Mouse (Mus musculus): ENCODE data around the gene Dync1i2. TPM values are rescaled to one million over a fixed set of nuclear protein-coding genes. Genes with fewer than 3 reads are reported as not detected.

The Dync1i2 gene
- total and polyA plus RNA-seq, 3 experiments: 19.9 to 58.7 (median 56.2) TPM

- Histone ChIP-seq H3K4me3 (no peak overlapping the region), H3K79me2 (replicated peaks; ENCODE audit: control insufficient read depth, insufficient read depth, low read length) (no peaks in the 10 kb centered on the region), H3K36me3 (ENCODE audit: control insufficient read depth, insufficient read depth, low read length) (peaks cover 2% of the 10 kb centered on the region), H3K9ac (ENCODE audit: low read depth, low read length) (no peak overlapping the region), H3K27ac (no peak overlapping the region), H3K4me1 (ENCODE audit: control insufficient read depth, insufficient read depth, low read length) (no peaks in the 10 kb centered on the region), H3K27me3 (ENCODE audit: control insufficient read depth, insufficient read depth, low read length) (no peaks in the 10 kb centered on the region)
- WGBS: 50% methylated on average over 3 of the region's 3 CpGs
- intact Hi-C loops (cut with DNase I): no loop called here
- no peak for DNase-seq
- TF ChIP-seq POLR2A (IDR thresholded peaks at IDR 0.05; ENCODE audit: insufficient read depth, low read depth, low read length) (no peak), EP300 (IDR thresholded peaks at IDR 0.05; ENCODE audit: insufficient read depth, low read depth, low read length) (no peak), CTCF (IDR thresholded peaks at IDR 0.05) (peak; percentile 15; the same call in 1 of the 2 replicates)
These were observed 33.9 kb downstream of the Dync1i2 start for GRCm38 (mm10) chr2:71245416-71245815.

DNA sequence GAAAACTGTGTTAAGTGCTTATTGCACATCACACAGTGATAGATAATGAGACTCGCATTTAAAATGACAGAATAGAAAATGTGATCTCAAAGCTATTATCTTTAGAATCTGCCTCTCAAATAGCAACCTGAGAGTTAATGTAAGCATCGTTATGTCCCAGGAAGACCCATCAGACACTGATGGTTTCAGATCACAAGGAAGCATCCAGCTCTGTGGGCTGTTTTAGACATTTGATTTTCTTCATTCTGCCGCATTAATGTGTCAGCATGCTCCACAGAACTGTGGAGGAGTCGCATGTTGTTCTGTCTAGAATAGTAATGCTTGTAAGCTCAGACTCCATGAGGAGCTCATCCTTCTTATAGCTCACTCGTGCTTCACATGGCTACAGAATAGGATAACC is 34.6 kb downstream of the Dync1i2 start:
- Histone ChIP-seq H3K4me3 (no peak overlapping the region), H3K27me3 (ENCODE audit: control insufficient read depth, insufficient read depth, low read length) (no peaks in the 10 kb centered on the region), H3K4me1 (ENCODE audit: control insufficient read depth, insufficient read depth, low read length) (no peaks in the 10 kb centered on the region), H3K36me3 (ENCODE audit: control insufficient read depth, insufficient read depth, low read length) (peaks cover 2% of the 10 kb centered on the region), H3K9ac (ENCODE audit: low read depth, low read length) (no peak overlapping the region), H3K27ac (no peak overlapping the region), H3K79me2 (replicated peaks; ENCODE audit: control insufficient read depth, insufficient read depth, low read length) (no peaks in the 10 kb centered on the region)
- WGBS: 91% methylated on average over 5 of the region's 5 CpGs
- intact Hi-C loops (cut with DNase I): no loop called here
- no peak for DNase-seq
- no peak for TF ChIP-seq EP300 (IDR thresholded peaks at IDR 0.05; ENCODE audit: insufficient read depth, low read depth, low read length)
- no peak for TF ChIP-seq CTCF (IDR thresholded peaks at IDR 0.05)
- TF ChIP-seq POLR2A (IDR thresholded peaks at IDR 0.05; ENCODE audit: insufficient read depth, low read depth, low read length): no peak

GRCm38 (mm10) chr2:71248071-71248470 is 36.6 kb downstream of the Dync1i2 start:
- H3K9ac ChIP-seq (ENCODE audit: low read depth, low read length): no peak overlapping the region
- intact Hi-C loops (cut with DNase I): no loop called here
- no peak for DNase-seq
- H3K79me2 ChIP-seq (replicated peaks; ENCODE audit: control insufficient read depth, insufficient read depth, low read length): no peaks in the 10 kb centered on the region
- no peaks in the 10 kb centered on the region for H3K4me1 ChIP-seq (ENCODE audit: control insufficient read depth, insufficient read depth, low read length)
- no peak overlapping the region for H3K4me3 ChIP-seq
- no peak for TF ChIP-seq POLR2A (IDR thresholded peaks at IDR 0.05; ENCODE audit: insufficient read depth, low read depth, low read length)
- no peak for TF ChIP-seq CTCF (IDR thresholded peaks at IDR 0.05)
- no peak for TF ChIP-seq EP300 (IDR thresholded peaks at IDR 0.05; ENCODE audit: insufficient read depth, low read depth, low read length)
- H3K27me3 ChIP-seq (ENCODE audit: control insufficient read depth, insufficient read depth, low read length): no peaks in the 10 kb centered on the region
- 41% methylated on average over 3 of the region's 3 CpGs for WGBS
- H3K27ac ChIP-seq: no peak overlapping the region
- peaks cover 2% of the 10 kb centered on the region for H3K36me3 ChIP-seq (ENCODE audit: control insufficient read depth, insufficient read depth, low read length)

GRCm38 (mm10) chr2:71250841-71251240 is 39.3 kb downstream of the Dync1i2 start:
- no peak for DNase-seq
- Histone ChIP-seq H3K36me3 (ENCODE audit: control insufficient read depth, insufficient read depth, low read length) (peaks cover 4% of the 10 kb centered on the region), H3K27ac (no peak overlapping the region), H3K79me2 (replicated peaks; ENCODE audit: control insufficient read depth, insufficient read depth, low read length) (no peaks in the 10 kb centered on the region), H3K4me3 (no peak overlapping the region), H3K27me3 (ENCODE audit: control insufficient read depth, insufficient read depth, low read length) (no peaks in the 10 kb centered on the region), H3K4me1 (ENCODE audit: control insufficient read depth, insufficient read depth, low read length) (no peaks in the 10 kb centered on the region), H3K9ac (ENCODE audit: low read depth, low read length) (no peak overlapping the region)
- 74% methylated on average over 5 of the region's 5 CpGs for WGBS
- intact Hi-C loops (cut with DNase I): no loop called here
- no peak for TF ChIP-seq EP300 (IDR thresholded peaks at IDR 0.05; ENCODE audit: insufficient read depth, low read depth, low read length)
- no peak for TF ChIP-seq POLR2A (IDR thresholded peaks at IDR 0.05; ENCODE audit: insufficient read depth, low read depth, low read length)
- TF ChIP-seq CTCF (IDR thresholded peaks at IDR 0.05): peak; percentile 58

DNA sequence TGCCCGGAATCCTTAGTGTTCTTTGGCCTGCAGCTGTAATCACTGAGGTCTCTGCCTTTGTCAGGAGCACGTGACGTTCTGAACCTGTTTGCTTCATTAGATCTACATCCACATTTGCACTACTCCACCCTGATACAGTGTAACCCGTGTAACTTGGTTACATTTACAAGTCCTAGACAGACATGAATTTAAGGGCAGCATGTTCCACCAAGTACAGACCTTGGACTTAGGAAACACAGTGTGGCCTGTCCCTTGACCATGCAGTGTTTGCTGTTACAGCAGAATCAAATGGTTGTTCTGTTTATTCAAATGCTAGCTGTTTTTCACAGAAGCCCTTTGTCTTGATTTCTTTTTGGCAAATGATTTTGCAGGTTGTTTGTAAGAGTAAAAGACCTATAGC is 43.3 kb downstream of the Dync1i2 start:
- Histone ChIP-seq H3K27ac (no peak overlapping the region), H3K36me3 (ENCODE audit: control insufficient read depth, insufficient read depth, low read length) (peaks cover 4% of the 10 kb centered on the region), H3K79me2 (replicated peaks; ENCODE audit: control insufficient read depth, insufficient read depth, low read length) (no peaks in the 10 kb centered on the region), H3K4me3 (no peak overlapping the region), H3K4me1 (ENCODE audit: control insufficient read depth, insufficient read depth, low read length) (no peaks in the 10 kb centered on the region), H3K9ac (ENCODE audit: low read depth, low read length) (no peak overlapping the region), H3K27me3 (ENCODE audit: control insufficient read depth, insufficient read depth, low read length) (no peaks in the 10 kb centered on the region)
- TF ChIP-seq EP300 (IDR thresholded peaks at IDR 0.05; ENCODE audit: insufficient read depth, low read depth, low read length): no peak
- TF ChIP-seq POLR2A (IDR thresholded peaks at IDR 0.05; ENCODE audit: insufficient read depth, low read depth, low read length): no peak
- TF ChIP-seq CTCF (IDR thresholded peaks at IDR 0.05): no peak
- 56% methylated on average over 4 of the region's 4 CpGs for WGBS
- no peak for DNase-seq
- intact Hi-C loops (cut with DNase I): no loop called here

DNA sequence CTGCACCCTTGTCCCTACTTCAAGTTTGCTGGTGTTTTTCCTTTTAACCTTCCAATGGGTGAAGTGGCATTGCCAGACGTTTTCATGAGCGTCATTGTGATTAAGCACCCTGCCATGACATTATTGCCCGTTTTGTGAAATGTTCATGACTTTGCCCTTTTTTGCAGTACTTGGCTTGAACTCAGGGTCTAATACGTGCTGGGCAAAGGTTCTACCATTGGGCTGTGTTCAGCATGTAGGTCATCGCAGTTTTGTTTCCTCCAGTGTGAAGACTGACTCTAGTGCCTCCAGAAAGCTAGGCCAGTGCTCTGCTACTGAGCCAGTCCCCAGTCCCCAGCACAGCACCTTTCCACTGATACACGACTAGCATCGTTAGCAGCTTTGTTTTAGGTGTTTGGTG is 45.1 kb downstream of the Dync1i2 start:
- no peak overlapping the region for H3K9ac ChIP-seq (ENCODE audit: low read depth, low read length)
- no peak overlapping the region for H3K27ac ChIP-seq
- WGBS: 93% methylated on average over 7 of the region's 7 CpGs
- TF ChIP-seq POLR2A (IDR thresholded peaks at IDR 0.05; ENCODE audit: insufficient read depth, low read depth, low read length): no peak
- no peaks in the 10 kb centered on the region for H3K4me1 ChIP-seq (ENCODE audit: control insufficient read depth, insufficient read depth, low read length)
- no peaks in the 10 kb centered on the region for H3K79me2 ChIP-seq (replicated peaks; ENCODE audit: control insufficient read depth, insufficient read depth, low read length)
- peaks cover 2% of the 10 kb centered on the region; the same call in 1 of the 2 replicates for H3K36me3 ChIP-seq (ENCODE audit: control insufficient read depth, insufficient read depth, low read length)
- no peak overlapping the region for H3K4me3 ChIP-seq
- intact Hi-C loops (cut with DNase I): no loop called here
- no peaks in the 10 kb centered on the region for H3K27me3 ChIP-seq (ENCODE audit: control insufficient read depth, insufficient read depth, low read length)
- DNase-seq: no peak
